Comparison of ENCODE assay signal across 2 mouse cellular contexts in genomic region chr15:5239901-5240300, GRCm38 (mm10).
TF ChIP-seq lines count a peak whose summit lies in the region.

No protein-coding gene starts in this region.

TF ChIP-seq in MEL, 35 proteins besides CTCF, POLR2A, EP300 and RAD21 (continued from another document):
- TF ChIP-seq POLR2AphosphoS5 (IDR thresholded peaks at IDR 0.05; ENCODE audit: borderline replicate concordance, low read depth, low read length) (no peak), E2F4 (IDR thresholded peaks at IDR 0.05; ENCODE audit: borderline replicate concordance, low read depth, low read length) (no peak), SIN3A (IDR thresholded peaks at IDR 0.05; ENCODE audit: low read length) (peak; percentile 83), SMC3 (IDR thresholded peaks at IDR 0.05; ENCODE audit: low read depth, low read length) (no peak), GABPA (IDR thresholded peaks at IDR 0.05; ENCODE audit: low read depth, low read length) (no peak), MYC (IDR thresholded peaks at IDR 0.05; ENCODE audit: low read depth, low read length) (peak; percentile 46; the same call in 1 of the 2 replicates), CHD2 (IDR thresholded peaks at IDR 0.05; ENCODE audit: low read length) (no peak), MEF2A (IDR thresholded peaks at IDR 0.05; ENCODE audit: extremely low read depth, insufficient replicate concordance, low read depth, low read length, poor library complexity, severe bottlenecking) (no peak), HCFC1 (IDR thresholded peaks at IDR 0.05; ENCODE audit: low read depth, low read length) (peak; percentile 1; the same call in 1 of the 2 replicates), TBP (IDR thresholded peaks at IDR 0.05; ENCODE audit: low read depth, low read length) (peak; percentile 59; the same call in 1 of the 2 replicates), NELFE (IDR thresholded peaks at IDR 0.05; ENCODE audit: low read depth, low read length) (peak; percentile 65), TAL1 (IDR thresholded peaks at IDR 0.05; ENCODE audit: low read length) (peak; percentile 11; the same call in 1 of the 2 replicates), BHLHE40 (IDR thresholded peaks at IDR 0.05; ENCODE audit: borderline replicate concordance, low read depth, low read length) (no peak), MXI1 (IDR thresholded peaks at IDR 0.05; ENCODE audit: low read depth, low read length) (peak; percentile 59), POLR2AphosphoS2 (IDR thresholded peaks at IDR 0.05; ENCODE audit: low read length) (no peak), ETS1 (IDR thresholded peaks at IDR 0.05; ENCODE audit: low read depth, low read length) (peak; percentile 87)

TF ChIP-seq in myocyte, 11 proteins besides CTCF, POLR2A, EP300 and RAD21 (continued from another document):
- TF ChIP-seq CEBPB (IDR thresholded peaks at IDR 0.05; ENCODE audit: insufficient read depth, poor library complexity, severe bottlenecking) = no peak
- no peak for TF ChIP-seq MAX (IDR thresholded peaks at IDR 0.05; ENCODE audit: low read depth)
- TF ChIP-seq MYOD1 (IDR thresholded peaks at IDR 0.05; ENCODE audit: control insufficient read depth in 1 of 3, insufficient read length in 2 of 3, low read depth in 2 of 3) = no peak
- TF ChIP-seq E2F4 (IDR thresholded peaks at IDR 0.05; ENCODE audit: insufficient read depth) = no peak
- TF ChIP-seq TCF3 (IDR thresholded peaks at IDR 0.05; ENCODE audit: insufficient read length, low read depth) = no peak
- TF ChIP-seq REST (IDR thresholded peaks at IDR 0.05; ENCODE audit: insufficient read depth, insufficient read length) = no peak
